Mouse (Mus musculus) embryo, embryonic 9.5 days (tissue): ENCODE data around the gene Egflam.

ENCODE experiments used
- DNase-seq: peaks from one replicate; pipeline ENCODE4 v3.0.0-alpha.2; 2017; ENCODE audit errors: extremely low spot score

The Egflam gene

DNA sequence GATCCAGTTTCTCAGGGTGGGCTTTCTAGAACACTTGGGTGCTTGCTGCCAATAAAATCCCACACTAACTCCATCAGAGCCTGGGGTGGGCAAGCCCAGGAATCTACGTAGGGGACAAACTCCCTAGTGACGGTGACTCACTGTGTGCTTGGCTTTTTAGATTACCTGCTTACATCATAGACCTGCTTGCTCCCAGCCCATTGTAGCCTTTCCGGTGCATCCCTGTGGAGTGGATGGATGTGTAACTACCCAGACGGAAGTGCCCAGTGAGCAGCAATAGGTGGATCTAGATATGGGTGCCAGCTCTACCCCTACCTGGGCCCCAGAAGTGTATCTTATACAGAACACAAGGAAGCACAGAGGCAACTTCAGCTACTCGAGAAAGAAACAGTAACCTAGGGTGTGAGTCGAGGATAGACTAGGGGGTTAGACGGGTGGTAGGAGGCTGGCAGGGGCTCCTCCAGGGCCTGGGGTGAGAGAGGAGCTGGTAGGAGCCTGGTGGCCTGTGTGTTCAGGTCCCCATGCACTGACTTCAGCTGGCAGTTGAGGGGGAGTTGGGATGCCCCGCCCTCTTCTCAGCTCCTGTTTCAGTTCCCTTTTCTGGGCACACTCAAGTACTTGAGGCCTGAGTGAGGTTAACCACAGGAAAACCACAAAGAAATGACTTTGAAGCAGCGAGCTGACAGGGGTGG, 181.5 kb downstream of the Egflam start:
- no peak for DNase-seq

DNA sequence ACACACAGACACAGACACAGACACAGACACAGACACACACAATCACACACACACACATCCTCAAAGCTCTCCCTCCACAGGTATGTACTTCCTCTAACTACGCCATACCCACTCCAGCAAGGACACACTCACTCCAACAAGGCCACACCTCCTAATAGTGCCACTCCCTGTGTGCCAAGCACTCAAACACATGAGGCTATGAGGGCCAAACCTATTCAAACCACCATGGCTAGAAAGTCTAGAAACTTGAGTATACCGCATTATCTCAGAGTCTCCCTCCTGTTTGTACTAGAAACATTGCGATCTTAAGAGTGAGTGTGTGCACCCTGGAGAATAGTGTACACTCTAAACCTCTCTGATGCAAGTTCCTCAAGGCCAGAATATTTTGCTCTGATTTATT, 182.3 kb downstream of the Egflam start:
- DNase-seq, result no peak

DNA sequence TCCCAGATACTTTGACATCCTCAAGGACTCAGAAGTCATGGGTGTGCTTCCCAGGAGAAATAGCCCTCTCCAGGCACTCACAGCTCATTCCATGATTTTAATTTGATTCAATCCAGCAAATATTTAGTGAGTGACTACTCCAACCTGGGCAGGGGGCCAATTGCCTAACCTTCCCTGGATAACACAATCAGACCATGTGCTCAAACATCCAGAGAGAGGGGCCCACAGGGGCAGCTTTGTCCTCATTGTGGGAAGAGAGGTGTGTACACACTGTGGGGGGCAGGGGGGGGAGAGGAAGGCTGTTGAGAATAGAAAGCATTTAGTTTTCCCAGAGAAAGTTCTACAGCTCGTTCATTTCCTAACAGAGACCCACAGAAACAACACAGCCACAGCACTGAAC, 184.5 kb downstream of the Egflam start:
- no peak for DNase-seq

DNA sequence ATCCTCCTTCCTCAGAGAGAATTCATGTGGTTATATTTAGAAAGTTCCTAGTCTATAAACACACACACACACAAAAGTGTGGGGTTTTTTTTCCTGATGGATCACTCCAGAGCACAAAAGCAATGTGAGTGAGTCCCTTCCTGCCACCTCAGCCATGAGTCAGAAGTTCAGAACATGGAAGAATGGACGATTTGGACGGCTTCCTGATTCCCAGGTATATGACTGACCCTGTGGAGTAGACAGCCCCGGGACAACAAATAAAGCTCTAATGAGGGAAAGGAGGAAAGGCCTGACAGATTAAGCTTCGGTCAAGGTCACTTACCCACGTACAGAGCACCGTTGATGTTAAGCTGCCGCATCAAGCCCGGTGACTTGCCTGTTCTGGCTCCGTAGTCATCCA, 190.0 kb downstream of the Egflam start:
- DNase-seq, result no peak

DNA sequence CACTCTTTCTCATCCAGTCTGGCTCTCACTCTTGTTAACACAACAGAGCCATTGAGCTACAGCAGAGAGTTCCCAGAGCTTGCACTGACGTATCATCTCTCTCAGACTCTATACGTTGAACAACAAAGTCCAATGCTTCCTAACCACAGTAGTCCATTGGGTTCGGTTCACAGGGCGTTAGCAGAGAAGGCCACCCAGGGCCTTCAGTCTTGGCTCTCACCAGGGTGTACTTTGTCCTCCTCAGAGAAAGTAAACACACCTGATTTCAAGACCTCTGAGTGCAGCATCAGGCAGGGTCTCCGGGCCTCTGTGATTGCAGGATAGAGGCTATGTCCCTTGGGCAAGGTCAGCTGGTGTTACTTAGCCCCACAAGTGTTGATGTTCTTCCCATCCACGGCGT, 190.9 kb downstream of the Egflam start:
- no peak for DNase-seq

DNA sequence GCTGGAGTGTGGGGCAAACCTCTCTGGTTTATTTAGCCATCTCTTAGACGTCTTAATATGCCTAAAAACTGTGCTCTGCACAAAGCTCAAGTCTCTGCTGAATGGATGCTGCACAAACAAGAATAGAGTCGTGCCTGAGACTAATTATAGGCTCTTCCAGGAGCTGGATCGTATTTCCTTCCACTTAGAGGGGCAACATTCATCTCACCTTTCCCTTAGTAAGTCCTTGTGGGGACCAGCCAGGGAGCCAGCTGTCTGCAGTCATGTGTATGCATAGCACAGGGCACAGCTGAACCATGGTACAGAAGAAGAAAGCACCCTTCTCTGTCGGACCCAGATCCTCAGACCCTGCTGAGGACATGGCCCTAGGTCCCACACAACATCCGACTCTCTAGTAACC, 192.1 kb downstream of the Egflam start:
- DNase-seq, result no peak

DNA sequence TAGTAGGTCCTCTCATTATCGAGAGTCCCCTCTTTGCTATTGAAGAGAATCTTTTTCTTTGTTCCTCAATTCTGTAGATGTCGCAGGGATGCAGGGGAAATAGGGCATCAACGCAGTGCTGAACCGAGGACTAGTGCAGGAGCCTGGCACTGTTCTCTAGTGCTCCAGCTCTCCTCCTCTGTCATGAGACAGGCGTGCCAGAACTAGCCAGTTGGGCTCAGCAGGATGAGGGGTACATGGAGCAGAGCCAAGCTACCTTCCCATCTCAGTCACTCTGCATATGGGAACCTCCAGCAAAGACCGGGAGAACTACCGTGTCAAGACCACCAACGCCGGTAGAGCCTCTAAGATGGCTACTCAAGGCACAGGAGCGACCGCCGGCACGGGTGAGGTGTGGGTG, 193.3 kb downstream of the Egflam start:
- no peak for DNase-seq

DNA sequence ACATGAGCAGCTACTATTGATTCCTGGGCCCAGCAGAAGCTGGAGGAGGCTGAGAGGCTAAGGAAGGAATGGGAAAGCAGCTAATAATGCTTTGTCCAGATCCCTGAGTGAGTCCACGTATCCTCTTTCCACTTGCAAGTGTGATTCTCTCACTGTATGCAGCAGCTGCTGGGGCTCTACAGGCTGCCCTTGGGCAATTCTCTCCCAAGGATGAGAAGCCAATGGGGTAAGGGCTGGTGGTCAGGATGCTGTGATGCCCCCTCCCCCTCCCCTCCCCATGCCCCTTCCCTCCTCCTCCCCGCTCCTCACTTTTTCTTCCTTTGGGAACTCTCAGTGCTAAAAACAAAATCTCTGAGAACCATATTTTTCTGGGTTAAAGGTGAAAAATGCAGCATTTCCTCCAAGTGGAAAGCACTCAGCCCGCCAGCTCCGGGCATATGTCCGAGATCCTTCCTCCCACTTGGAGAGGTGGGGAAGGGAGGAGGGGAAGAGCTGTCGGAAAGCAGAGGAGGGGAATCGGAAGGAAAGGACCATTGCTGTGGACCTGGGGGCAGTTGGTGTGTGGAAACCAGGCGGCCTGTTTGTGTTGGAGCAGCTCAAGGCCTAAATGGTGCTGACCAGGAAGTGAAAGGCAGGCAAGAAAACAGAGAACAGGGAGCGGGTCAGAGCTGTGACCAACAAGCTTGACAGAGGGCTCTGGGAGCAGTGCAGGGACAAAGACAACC, 194.4 kb downstream of the Egflam start:
- DNase-seq, result no peak

DNA sequence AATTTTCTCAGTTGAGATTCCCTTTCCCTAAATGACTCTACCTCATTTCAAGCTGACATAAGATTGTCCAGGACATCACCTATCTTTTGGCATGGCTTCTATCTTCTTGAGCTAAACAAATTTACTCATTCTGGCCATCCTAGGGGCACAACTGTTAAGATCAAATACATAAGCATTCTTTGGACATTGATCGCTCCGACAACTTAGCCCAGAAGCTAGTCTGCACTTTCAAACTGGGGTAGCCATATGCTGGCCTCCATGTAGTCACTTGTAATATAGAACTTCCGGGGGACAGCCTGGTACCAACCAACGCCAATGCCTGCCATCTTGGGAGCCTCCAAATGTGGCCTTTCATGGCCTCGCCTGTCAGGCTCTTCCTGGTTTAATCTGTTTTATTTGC, 195.2 kb downstream of the Egflam start:
- DNase-seq, result no peak

DNA sequence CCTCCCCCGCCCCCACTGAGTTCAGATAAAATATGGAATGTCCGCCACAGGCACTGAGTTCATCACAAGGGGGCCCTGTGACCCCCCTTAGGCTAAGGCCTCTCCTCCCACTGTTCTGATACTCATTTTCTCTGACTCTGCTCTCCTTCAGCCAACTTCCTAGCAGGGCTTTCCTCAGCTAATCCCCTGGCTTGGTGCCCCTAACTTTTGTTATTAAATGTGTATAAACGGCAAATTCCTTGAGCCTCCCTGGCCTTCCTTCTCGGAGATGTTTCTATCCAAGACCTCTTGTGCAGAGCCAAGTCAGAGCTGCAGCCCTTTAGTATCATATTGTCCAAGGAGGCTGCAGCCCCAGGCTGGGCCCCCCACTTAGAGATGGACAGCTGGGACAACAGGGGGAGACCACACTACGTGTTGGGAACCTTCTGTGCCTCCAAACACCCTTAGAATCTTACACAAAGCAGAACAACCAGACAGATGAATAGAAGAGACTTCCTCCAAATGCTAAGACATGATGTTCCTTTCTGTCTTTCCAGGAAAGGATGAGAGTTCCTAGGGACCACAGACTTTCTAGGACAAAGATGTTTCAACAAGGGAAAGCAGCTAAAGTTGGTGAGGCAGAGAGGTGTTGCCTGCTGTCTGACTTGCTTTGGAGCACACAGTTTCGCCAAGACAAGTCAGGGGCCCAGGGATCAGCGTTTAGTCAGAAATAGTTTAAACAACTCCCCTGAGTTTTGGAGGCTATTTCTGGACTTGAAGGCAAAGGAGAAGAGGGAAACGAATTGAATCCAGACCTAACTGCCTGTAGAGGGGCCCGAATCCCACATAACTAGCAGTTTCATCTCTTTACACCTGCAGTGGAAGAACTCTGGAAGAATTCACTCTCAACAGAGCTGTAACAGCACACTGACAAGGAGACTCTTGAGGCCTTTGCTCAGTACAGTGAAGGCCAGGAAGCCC, 196.5 kb downstream of the Egflam start:
- no peak for DNase-seq

DNA sequence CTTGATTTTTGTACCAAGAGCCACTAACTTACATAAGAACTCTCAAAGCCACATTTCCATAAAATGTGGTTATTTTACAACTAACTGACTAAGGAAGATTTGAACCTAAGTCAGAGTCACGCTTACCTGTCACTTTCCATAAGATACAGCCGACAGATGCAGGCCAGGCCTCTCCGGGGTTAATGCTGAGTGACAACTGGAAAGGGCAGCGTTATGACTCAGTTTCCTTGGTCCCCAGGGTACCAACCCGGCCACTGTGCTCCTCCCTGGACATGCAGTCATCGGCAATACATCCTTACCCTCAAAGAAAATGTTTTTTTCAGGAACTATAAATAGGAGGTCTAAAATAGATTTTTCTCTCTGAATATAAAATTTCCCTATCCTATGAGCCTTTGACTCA, 197.9 kb downstream of the Egflam start:
- no peak for DNase-seq

DNA sequence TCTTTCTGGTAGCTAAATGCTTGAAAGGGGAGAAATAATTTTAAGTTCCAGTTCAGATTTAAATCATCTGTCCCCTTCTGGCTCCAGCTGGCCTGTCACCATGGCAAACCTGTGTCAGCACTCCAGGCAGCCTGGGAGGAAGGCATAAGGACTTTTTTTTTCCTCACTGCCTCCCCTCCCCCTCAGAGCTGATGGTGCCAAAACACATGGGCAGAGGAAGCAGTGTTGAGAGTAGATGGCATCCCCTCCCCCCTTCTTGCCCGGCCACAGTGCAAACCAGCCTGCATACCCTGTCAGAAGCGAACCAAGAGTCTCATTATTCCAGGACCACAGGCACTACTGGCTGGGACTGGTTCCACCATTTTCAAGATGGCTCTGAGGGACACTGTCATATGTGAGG, 199.4 kb downstream of the Egflam start:
- no peak for DNase-seq

DNA sequence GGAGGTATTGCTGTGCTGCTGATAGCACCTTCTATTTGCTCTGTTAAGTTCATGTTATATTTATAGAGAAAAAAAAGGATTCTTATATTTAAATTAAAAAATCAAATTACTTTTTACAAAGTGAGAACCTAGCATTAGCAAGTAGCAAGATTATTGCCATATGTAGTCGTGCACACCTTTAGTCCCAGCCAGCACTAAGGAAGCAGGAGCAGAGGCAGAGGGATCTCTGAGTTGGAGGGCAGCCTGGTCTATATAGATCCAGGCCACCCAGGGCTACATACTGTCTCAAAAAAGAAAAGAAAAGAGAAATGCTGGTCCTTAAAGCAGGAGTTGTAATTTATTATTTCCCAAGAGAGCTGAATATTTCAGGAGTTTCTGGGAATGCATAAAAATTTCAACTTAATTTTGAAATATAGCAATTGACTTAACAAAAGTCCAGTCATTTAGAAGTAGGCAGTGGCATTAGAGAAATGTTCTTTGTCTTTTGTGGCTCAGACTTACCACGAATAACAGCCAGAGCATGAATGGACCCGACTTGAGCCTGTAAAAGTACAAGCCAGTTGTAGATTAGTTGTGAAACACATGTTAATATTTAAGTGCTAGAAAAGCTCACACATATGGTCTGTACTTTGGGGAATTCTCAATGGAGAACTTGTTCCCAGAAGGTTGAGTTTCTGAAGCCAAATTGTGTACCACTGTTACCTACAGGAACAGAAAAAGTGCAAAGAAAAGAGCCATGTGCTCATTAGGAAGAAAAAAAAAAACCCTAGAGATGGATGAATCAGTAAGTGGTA, 200.3 kb downstream of the Egflam start:
- DNase-seq, result no peak

DNA sequence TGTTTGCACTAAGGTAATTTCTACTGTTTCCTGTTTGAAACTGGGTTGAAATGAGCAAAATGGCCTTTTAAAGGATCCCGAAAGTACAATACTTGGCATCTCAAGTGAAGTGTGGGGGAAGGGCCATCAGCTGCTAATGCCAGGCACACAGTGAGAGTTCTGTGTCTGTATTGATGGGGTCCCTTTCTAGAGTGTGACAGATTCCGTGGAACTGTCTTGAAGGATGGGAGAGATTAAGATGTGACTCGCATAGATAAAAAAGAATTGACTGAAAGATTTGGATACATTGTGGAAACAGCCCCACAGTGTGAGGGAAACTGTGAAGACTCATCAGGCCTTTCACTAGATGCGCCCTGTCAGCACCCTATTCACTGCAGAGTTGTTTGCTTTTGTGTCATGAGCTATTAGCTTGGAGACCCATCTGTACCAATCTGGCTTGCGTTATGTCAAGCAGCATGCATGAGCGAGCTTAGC, 203.4 kb downstream of the Egflam start:
- DNase-seq, result no peak

DNA sequence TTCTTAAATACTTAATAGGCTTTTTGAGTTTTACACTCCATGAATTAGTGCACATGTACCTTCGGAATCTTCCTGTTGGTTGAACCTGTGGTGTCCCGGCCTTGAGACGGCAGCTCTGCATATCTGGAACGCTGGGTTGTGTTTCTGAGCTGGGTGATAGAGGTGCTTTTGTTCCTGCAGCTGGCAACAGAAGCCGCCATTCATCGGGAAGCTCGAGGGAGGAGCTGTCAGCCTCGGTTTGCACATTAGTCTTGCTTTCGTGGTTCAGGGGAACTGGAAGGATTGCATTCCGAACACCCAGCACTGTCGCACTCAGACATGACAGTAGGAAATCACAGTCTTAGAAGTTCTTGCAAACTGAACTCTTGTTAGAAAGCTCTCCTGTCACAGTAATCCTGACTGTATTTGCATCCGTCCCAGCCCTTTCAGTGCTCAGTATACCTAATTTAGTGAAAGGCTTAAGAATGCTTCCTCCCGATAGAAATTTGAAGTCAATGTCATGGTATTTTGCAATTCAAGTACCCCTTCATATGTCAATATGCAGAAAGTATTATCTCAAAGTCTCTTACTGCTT, 204.0 kb downstream of the Egflam start:
- peak; percentile 57 for DNase-seq

DNA sequence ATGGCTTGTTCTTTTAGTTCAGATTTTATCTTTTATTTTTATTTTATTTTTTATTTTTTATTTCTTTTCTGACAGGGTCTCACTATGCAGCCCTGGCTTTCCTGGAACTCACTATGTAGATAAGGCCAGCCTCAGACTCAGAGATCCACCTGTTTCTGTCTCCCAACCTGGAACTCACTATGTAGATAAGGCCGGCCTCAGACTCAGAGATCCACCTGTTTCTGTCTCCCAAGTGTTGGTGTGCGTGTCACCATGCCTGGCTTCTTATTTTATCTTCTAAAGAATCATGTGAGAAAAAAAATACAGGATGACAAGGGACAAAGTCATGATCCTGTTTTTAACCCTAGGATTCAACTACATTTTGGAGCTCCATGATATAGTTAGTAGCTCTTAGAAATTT, 205.6 kb downstream of the Egflam start:
- DNase-seq, result no peak

DNA sequence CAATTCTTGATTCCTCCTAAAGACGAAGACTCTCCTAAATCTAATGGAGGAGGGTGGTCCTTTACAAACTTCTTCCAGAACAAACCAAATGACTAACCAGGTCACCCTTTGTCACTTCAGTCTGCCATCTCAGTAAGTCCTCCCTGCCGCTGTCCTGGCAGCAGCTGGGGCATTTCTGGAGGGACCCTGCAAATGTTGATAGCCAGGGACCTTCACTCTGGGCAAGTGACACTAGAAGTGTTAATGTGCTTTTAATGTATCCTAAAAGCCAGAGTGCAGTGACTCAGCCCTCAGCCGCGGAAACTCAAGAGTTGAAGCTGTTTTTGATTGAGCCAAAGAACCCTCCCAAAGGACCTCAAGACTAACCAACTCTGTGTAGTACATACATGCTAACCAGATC, 207.1 kb downstream of the Egflam start:
- DNase-seq, result no peak

DNA sequence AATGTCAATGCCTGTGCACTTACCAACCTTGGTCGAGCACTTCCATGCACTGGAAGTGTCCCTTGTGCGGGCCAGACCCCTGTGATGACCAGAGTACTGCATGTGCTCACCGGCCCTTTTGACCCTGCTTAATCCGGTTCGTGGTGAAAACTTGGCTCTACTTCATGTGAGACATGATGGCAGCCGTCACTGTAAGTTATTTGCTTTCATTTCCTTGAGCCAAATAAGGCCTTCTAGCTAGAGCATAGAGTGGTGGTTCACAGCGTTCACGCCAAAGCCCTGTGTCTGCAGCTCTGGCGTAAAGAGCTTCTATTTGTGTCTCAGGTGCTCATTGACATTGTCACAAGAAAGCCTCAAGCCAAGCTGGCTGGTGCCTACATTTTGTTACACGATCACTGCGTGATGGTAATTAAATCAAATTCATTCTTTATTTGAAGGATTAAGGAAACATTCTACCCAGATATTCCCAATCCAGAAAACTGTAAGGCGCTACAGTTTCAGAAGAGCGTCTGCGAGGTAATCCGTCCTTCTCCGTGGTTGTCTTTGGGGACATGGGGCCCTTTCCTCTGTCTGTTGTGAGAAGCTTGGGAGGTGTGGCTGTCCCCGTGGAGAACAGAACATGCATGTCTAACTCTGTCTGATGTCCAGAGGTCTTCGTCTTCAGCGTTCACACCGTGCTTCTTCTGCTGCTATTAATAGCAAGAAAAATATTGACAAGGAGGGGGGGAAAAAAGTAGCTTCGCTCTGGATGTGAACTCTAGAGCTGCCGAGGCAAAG, 208.3 kb downstream of the Egflam start:
- DNase-seq, result no peak

DNA sequence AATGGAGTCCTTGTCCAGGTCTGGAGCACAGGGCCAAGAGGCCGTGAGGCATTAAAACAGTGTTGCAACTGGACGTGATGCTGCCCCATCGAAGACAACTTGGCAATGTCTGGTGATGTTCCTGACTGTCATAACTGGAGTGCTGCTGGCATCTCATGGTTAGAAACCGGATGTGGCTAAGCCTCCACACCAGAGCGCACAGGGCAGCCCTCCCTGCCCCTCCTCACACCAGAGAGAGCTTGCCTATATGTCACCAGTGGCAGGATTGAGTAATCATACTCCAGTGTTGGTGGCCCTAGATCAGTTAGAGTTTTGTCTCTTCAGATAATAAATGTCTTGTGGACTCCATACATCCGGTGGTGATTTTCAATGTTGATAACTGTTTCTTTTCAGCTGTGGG, 210.5 kb downstream of the Egflam start:
- no peak for DNase-seq

DNA sequence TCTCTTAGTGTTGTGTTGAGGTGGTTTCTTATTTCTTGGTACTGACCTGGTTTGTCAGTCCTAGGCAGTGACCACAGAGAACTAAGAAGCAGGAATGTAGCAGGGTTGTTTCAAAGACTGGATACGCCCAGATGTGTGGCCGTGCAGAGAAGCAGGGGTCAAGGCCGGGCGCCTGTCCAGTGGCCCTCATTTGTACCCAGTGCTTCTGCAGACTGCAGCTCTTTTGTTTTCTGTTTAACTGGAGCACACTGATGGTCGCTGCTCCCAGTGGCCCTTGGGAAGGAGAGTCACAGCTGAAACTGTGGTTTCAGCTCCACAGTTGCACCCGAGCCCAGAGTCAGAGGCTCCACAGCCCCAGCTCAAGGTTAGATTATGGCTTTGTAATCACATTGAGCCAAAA, 217.6 kb downstream of the Egflam start:
- DNase-seq, result no peak
